Mouse (Mus musculus) lung, embryonic 14.5 days (tissue): ENCODE measurements around the gene Nexn. TPM values are rescaled to one million over a fixed set of nuclear protein-coding genes. Genes with fewer than 3 reads are reported as not detected.

Experiments
- ATAC-seq: fragments of 200-750 bp; cut with Nextera tagmentation; 2 replicates; pipeline ENCODE4 v1.8.0; 2017; ENCODE audit warnings: mild to moderate bottlenecking, moderate TSS enrichment, moderate library complexity; ENCODE audit not compliant: insufficient read depth
- DNase-seq: peaks from one replicate; pipeline ENCODE4 v3.0.0-alpha.2; 2015
- H3K27ac ChIP-seq: fragments of 300-500 bp; sonication (generic); 2 replicates; pipeline ENCODE4 v1.5.1; 2014; ENCODE audit warnings: low read depth, mild to moderate bottlenecking, moderate library complexity
- H3K27me3 ChIP-seq: fragments of 300-500 bp; sonication (generic); 2 replicates; pipeline ENCODE4 v1.6.1; 2014; ENCODE audit warnings: low read length, control low read depth; ENCODE audit not compliant: insufficient read depth
- H3K36me3 ChIP-seq: fragments of 300-500 bp; sonication (generic); 2 replicates; pipeline ENCODE4 v1.6.1; 2014; ENCODE audit warnings: control low read depth; ENCODE audit not compliant: insufficient read depth
- H3K4me1 ChIP-seq: fragments of 300-500 bp; sonication (generic); 2 replicates; pipeline ENCODE4 v1.6.1; 2014; ENCODE audit warnings: antibody characterized with exemption, control low read depth; ENCODE audit not compliant: insufficient read depth
- H3K4me2 ChIP-seq: fragments of 300-500 bp; sonication (generic); 2 replicates; pipeline ENCODE4 v1.6.1; 2014; ENCODE audit warnings: mild to moderate bottlenecking
- H3K4me3 ChIP-seq: fragments of 300-500 bp; sonication (generic); 2 replicates; pipeline ENCODE4 v1.5.1; 2014; ENCODE audit warnings: low read depth, low read length
- H3K9ac ChIP-seq: fragments of 300-500 bp; sonication (generic); 2 replicates; pipeline ENCODE4 v1.6.1; 2014
- H3K9me3 ChIP-seq: fragments of 300-500 bp; sonication (generic); 2 replicates; pipeline ENCODE4 v1.6.1; 2016; ENCODE audit warnings: low read depth, low read length, control low read depth
- CTCF ChIP-seq: IDR thresholded peaks from 2 replicates; pipeline ENCODE4 v1.5.1; 2016; ENCODE audit warnings: antibody characterized with exemption, low read depth
- WGBS: fragments of 180-500 bp; shearing (Covaris S2); extraction: QIAGEN DNeasy Blood & Tissue Kit; methylation state at CpG from one replicate; pipeline ENCODE4 v1.1.7; 2014; 5-methylcytosine and 5-hydroxymethylcytosine counted together
- polyA plus RNA-seq: library from polyadenylated mRNA; unstranded; fragments of >200 nt; fragmentation: Nextera tagmentation; extraction: Ambion mirVana; gene quantifications from 2 replicates; pipeline ENCODE4 v1.2.1, GENCODE M21; 2014

The Nexn gene
- polyA plus RNA-seq, 1 experiment from 2014 or later = 72.6 TPM

- Histone ChIP-seq H3K9me3 (no peaks in the 10 kb centered on the region), H3K27ac (no peak overlapping the region), H3K36me3 (peaks cover 56% of the 10 kb centered on the region), H3K4me2 (no peak overlapping the region), H3K4me1 (no peaks in the 10 kb centered on the region), H3K9ac (no peak overlapping the region), H3K4me3 (no peak overlapping the region), H3K27me3 (no peaks in the 10 kb centered on the region)
- no peak for ATAC-seq
- WGBS = 65% methylated on average over 3 of the region's 3 CpGs
- TF ChIP-seq CTCF = no peak
- DNase-seq = no peak
Observed at GRCm38 (mm10) chr3:152241098-152241497, 25.1 kb downstream of the Nexn start.

- H3K27me3 ChIP-seq = no peaks in the 10 kb centered on the region
- no peaks in the 10 kb centered on the region for H3K4me1 ChIP-seq
- no peaks in the 10 kb centered on the region for H3K9me3 ChIP-seq
- WGBS = 93% methylated on average over 1 of the region's 1 CpGs
- peaks cover 59% of the 10 kb centered on the region for H3K36me3 ChIP-seq
- DNase-seq (no peak), ATAC-seq (peak; percentile 18; the same call in 1 of the 2 replicates)
- H3K9ac ChIP-seq = no peak overlapping the region
- no peak overlapping the region for H3K4me3 ChIP-seq
- TF ChIP-seq CTCF = no peak
- no peak overlapping the region for H3K27ac ChIP-seq
- no peak overlapping the region for H3K4me2 ChIP-seq
Observed at GRCm38 (mm10) chr3:152239592-152239991, 26.6 kb downstream of the Nexn start.

GRCm38 (mm10) chr3:152238836-152239235 lies 27.3 kb downstream of the Nexn start:
- WGBS = 51% methylated on average over 2 of the region's 2 CpGs
- Histone ChIP-seq H3K4me1 (no peaks in the 10 kb centered on the region), H3K4me2 (no peak overlapping the region), H3K27ac (no peak overlapping the region), H3K27me3 (no peaks in the 10 kb centered on the region), H3K36me3 (peaks cover 66% of the 10 kb centered on the region), H3K9ac (no peak overlapping the region), H3K9me3 (no peaks in the 10 kb centered on the region), H3K4me3 (no peak overlapping the region)
- ATAC-seq (peak; percentile 32; the same call in 1 of the 2 replicates), DNase-seq (peak; percentile 70)
- TF ChIP-seq CTCF = 0 out of 2 replicates have a peak, but pooled peaks have one; percentile 7

GRCm38 (mm10) chr3:152235805-152236204 lies 30.3 kb downstream of the Nexn start:
- Histone ChIP-seq H3K27me3 (no peaks in the 10 kb centered on the region), H3K4me3 (no peak overlapping the region), H3K9ac (no peak overlapping the region), H3K9me3 (no peaks in the 10 kb centered on the region), H3K36me3 (peaks cover 70% of the 10 kb centered on the region), H3K4me2 (no peak overlapping the region), H3K27ac (no peak overlapping the region), H3K4me1 (no peaks in the 10 kb centered on the region)
- no peak for TF ChIP-seq CTCF
- DNase-seq (no peak), ATAC-seq (no peak)
- WGBS = 89% methylated on average over 1 of the region's 1 CpGs

GRCm38 (mm10) chr3:152235238-152235637 lies 30.9 kb downstream of the Nexn start:
- no peaks in the 10 kb centered on the region for H3K9me3 ChIP-seq
- ATAC-seq = no peak
- H3K36me3 ChIP-seq = peaks cover 76% of the 10 kb centered on the region
- no peak overlapping the region for H3K27ac ChIP-seq
- H3K4me3 ChIP-seq = no peak overlapping the region
- H3K27me3 ChIP-seq = no peaks in the 10 kb centered on the region
- no peak overlapping the region for H3K9ac ChIP-seq
- 81% methylated on average over 1 of the region's 1 CpGs for WGBS
- H3K4me1 ChIP-seq = no peaks in the 10 kb centered on the region
- DNase-seq = no peak
- no peak for TF ChIP-seq CTCF
- H3K4me2 ChIP-seq = no peak overlapping the region

- H3K4me3 ChIP-seq = no peak overlapping the region
- no peak overlapping the region for H3K27ac ChIP-seq
- no peak for TF ChIP-seq CTCF
- ATAC-seq (no peak), DNase-seq (no peak)
- H3K4me2 ChIP-seq = no peak overlapping the region
- WGBS = 52% methylated on average over 6 of the region's 6 CpGs
- no peaks in the 10 kb centered on the region for H3K9me3 ChIP-seq
- H3K27me3 ChIP-seq = no peaks in the 10 kb centered on the region
- H3K4me1 ChIP-seq = no peaks in the 10 kb centered on the region
- peaks cover 87% of the 10 kb centered on the region for H3K36me3 ChIP-seq
- H3K9ac ChIP-seq = no peak overlapping the region
Observed at GRCm38 (mm10) chr3:152231333-152232100, 34.6 kb downstream of the Nexn start.

- ATAC-seq (no peak), DNase-seq (no peak)
- Histone ChIP-seq H3K4me1 (no peaks in the 10 kb centered on the region), H3K4me3 (no peak overlapping the region), H3K27ac (no peak overlapping the region), H3K36me3 (peaks cover 93% of the 10 kb centered on the region), H3K4me2 (no peak overlapping the region), H3K9me3 (no peaks in the 10 kb centered on the region), H3K9ac (no peak overlapping the region), H3K27me3 (no peaks in the 10 kb centered on the region)
- WGBS = 64% methylated on average over 5 of the region's 5 CpGs
- no peak for TF ChIP-seq CTCF
Observed at GRCm38 (mm10) chr3:152229271-152229670, 36.9 kb downstream of the Nexn start.
